Mouse (Mus musculus) MEL (cell line): ENCODE results near the gene Arl6ip5. TPM values are rescaled to one million over a fixed set of nuclear protein-coding genes. Genes with fewer than 3 reads are reported as not detected.

Source experiments
- DNase-seq: peaks from one replicate; pipeline ENCODE4 v3.0.0; 2011; ENCODE audit warnings: low read depth, low spot score
- H3K27ac ChIP-seq: 2 replicates; pipeline ENCODE4 v1.5.1; 2012; ENCODE audit warnings: low read depth, mild to moderate bottlenecking, control low read depth, low read length, moderate library complexity; ENCODE audit not compliant: control insufficient read depth
- H3K27me3 ChIP-seq, 2 experiments: fragments of 150-350 bp in 1 of 2; sonication (generic) in 1 of 2; 2 replicates each; pipeline ENCODE4 v1.6.1; 2012; ENCODE audit warnings: low read length in 2 of 2, mild to moderate bottlenecking in 2 of 2, improper control_type of control experiment in 1 of 2, moderate library complexity in 1 of 2; ENCODE audit not compliant: insufficient read depth in 2 of 2, control insufficient read depth in 1 of 2
- H3K36me3 ChIP-seq, 2 experiments: 2 replicates each; pipeline ENCODE4 v1.6.1; 2012 to 2014; ENCODE audit warnings: low read length in 2 of 2, improper control_type of control experiment in 1 of 2, inconsistent platforms in 1 of 2, mild to moderate bottlenecking in 1 of 2; ENCODE audit not compliant: insufficient read depth in 2 of 2, control insufficient read depth in 1 of 2
- H3K4me1 ChIP-seq, 2 experiments: fragments of 150-350 bp in 1 of 2; sonication (generic) in 1 of 2; 2 replicates each; pipeline ENCODE4 v1.6.1; 2012; ENCODE audit warnings: low read length in 2 of 2, improper control_type of control experiment in 1 of 2, mild to moderate bottlenecking in 1 of 2; ENCODE audit not compliant: insufficient read depth in 2 of 2, control insufficient read depth in 1 of 2
- H3K4me3 ChIP-seq, 2 experiments: fragments of 150-350 bp in 1 of 2; sonication (generic) in 1 of 2; 2 replicates each; pipeline ENCODE4 v1.5.1; 2012; ENCODE audit warnings: low read depth in 2 of 2, low read length in 2 of 2, mild to moderate bottlenecking in 2 of 2, moderate library complexity in 2 of 2, control low read depth in 1 of 2, improper control_type of control experiment in 1 of 2; ENCODE audit not compliant: control insufficient read depth in 1 of 2, insufficient read depth in 1 of 2
- H3K79me2 ChIP-seq: 2 replicates; pipeline ENCODE4 v1.6.1; 2012; ENCODE audit warnings: mild to moderate bottlenecking, low read length, moderate library complexity; ENCODE audit not compliant: control insufficient read depth, poor library complexity, insufficient read depth
- H3K9ac ChIP-seq: 2 replicates; pipeline ENCODE4 v1.6.1; 2012; ENCODE audit warnings: low read depth, mild to moderate bottlenecking, control low read depth, low read length, moderate library complexity; ENCODE audit not compliant: control insufficient read depth, poor library complexity, severe bottlenecking
- H3K9me3 ChIP-seq: fragments of 150-350 bp; sonication (generic); replicated peaks from 2 replicates; pipeline ENCODE4 v1.6.1; 2012; ENCODE audit warnings: mild to moderate bottlenecking, low read length, improper control_type of control experiment, moderate library complexity; ENCODE audit not compliant: insufficient read depth
- CHD1 ChIP-seq: IDR thresholded peaks from 2 replicates; pipeline ENCODE4 v1.6.1; 2012; ENCODE audit warnings: low read depth, mild to moderate bottlenecking, inconsistent platforms, low read length, improper control_type of control experiment
- CTCF ChIP-seq, 3 experiments: IDR thresholded peaks in 2 of 3; conservative IDR thresholded peaks in 1 of 3; 2 replicates each; pipeline ENCODE4 v1.5.1; 2011 to 2012; ENCODE audit warnings: low read length in 3 of 3, low read depth in 2 of 3, mild to moderate bottlenecking in 2 of 3, improper control_type of control experiment in 1 of 3, inconsistent platforms in 1 of 3, mixed read lengths in 1 of 3, moderate library complexity in 1 of 3; ENCODE audit not compliant: control insufficient read depth in 1 of 3, insufficient read depth in 1 of 3, poor library complexity in 1 of 3, severe bottlenecking in 1 of 3
- E2F4 ChIP-seq: IDR thresholded peaks from 2 replicates; pipeline ENCODE4 v1.6.1; 2011; ENCODE audit warnings: low read depth, low read length, improper control_type of control experiment, borderline replicate concordance
- ELF1 ChIP-seq: IDR thresholded peaks from 2 replicates; pipeline ENCODE4 v1.6.1; 2014; ENCODE audit warnings: low read depth, mild to moderate bottlenecking, inconsistent platforms, low read length, improper control_type of control experiment, moderate library complexity
- HCFC1 ChIP-seq: IDR thresholded peaks from 2 replicates; pipeline ENCODE4 v1.6.1; 2012; ENCODE audit warnings: low read depth, mild to moderate bottlenecking, inconsistent platforms, low read length, improper control_type of control experiment, moderate library complexity
- KAT2A ChIP-seq: conservative IDR thresholded peaks from 2 replicates; pipeline ENCODE4 v1.6.1; 2012; ENCODE audit warnings: low read depth, low read length, improper control_type of control experiment, inconsistent platforms
- MAX ChIP-seq: IDR thresholded peaks from 2 replicates; pipeline ENCODE4 v1.6.1; 2011; ENCODE audit warnings: low read length, improper control_type of control experiment
- MXI1 ChIP-seq: IDR thresholded peaks from 2 replicates; pipeline ENCODE4 v1.6.1; 2011; ENCODE audit warnings: mild to moderate bottlenecking, low read depth, low read length, improper control_type of control experiment
- MYB ChIP-seq: IDR thresholded peaks from 2 replicates; pipeline ENCODE4 v1.6.1; 2011; ENCODE audit warnings: mild to moderate bottlenecking, low read depth, low read length, improper control_type of control experiment
- MYC ChIP-seq: IDR thresholded peaks from 2 replicates; pipeline ENCODE4 v1.6.1; 2011; ENCODE audit warnings: low read depth, mild to moderate bottlenecking, low read length, improper control_type of control experiment, moderate library complexity
- NELFE ChIP-seq: IDR thresholded peaks from 2 replicates; pipeline ENCODE4 v1.6.1; 2011; ENCODE audit warnings: low read depth, low read length, improper control_type of control experiment
- POLR2AphosphoS2 ChIP-seq: IDR thresholded peaks from 2 replicates; pipeline ENCODE4 v1.6.1; 2011; ENCODE audit warnings: low read length, improper control_type of control experiment
- RAD21 ChIP-seq: IDR thresholded peaks from 2 replicates; pipeline ENCODE4 v1.6.1; 2011; ENCODE audit warnings: mild to moderate bottlenecking, low read depth, low read length, improper control_type of control experiment
- RCOR1 ChIP-seq: IDR thresholded peaks from 2 replicates; pipeline ENCODE4 v1.6.1; 2012; ENCODE audit warnings: low read depth, mild to moderate bottlenecking, inconsistent platforms, low read length, improper control_type of control experiment
- SIN3A ChIP-seq: IDR thresholded peaks from 2 replicates; pipeline ENCODE4 v1.6.1; 2012; ENCODE audit warnings: low read length, improper control_type of control experiment, inconsistent platforms
- SMC3 ChIP-seq: IDR thresholded peaks from 2 replicates; pipeline ENCODE4 v1.6.1; 2011; ENCODE audit warnings: low read depth, low read length, improper control_type of control experiment
- TBP ChIP-seq: IDR thresholded peaks from 2 replicates; pipeline ENCODE4 v1.8.0; 2011; ENCODE audit warnings: low read depth, low read length, improper control_type of control experiment
- UBTF ChIP-seq: IDR thresholded peaks from 2 replicates; pipeline ENCODE4 v1.6.1; 2012; ENCODE audit warnings: low read depth, mild to moderate bottlenecking, inconsistent platforms, low read length, improper control_type of control experiment, moderate library complexity, borderline replicate concordance; ENCODE audit not compliant: insufficient read depth
- USF2 ChIP-seq, 2 experiments: IDR thresholded peaks; 2 replicates each; pipeline ENCODE4 v1.6.1; 2011 to 2012; ENCODE audit warnings: improper control_type of control experiment in 2 of 2, low read length in 2 of 2, borderline replicate concordance in 1 of 2, inconsistent platforms in 1 of 2, low read depth in 1 of 2, mild to moderate bottlenecking in 1 of 2; ENCODE audit not compliant: insufficient read depth in 1 of 2
- ZC3H11A ChIP-seq: IDR thresholded peaks from 2 replicates; pipeline ENCODE4 v1.6.1; 2012; ENCODE audit warnings: low read depth, mild to moderate bottlenecking, inconsistent platforms, low read length, improper control_type of control experiment
- polyA plus RNA-seq, 2 experiments: library from polyadenylated mRNA; stranded (reverse) in 1 of 2; unstranded in 1 of 2; fragments of >175 nt in 1 of 2; fragments of >200 nt in 1 of 2; gene quantifications; 2 replicates each; pipeline versions ENCODE4 v1.2.1 to v1.2.4; 2012; ENCODE audit warnings: low replicate concordance in 2 of 2, low read depth in 1 of 2; ENCODE audit not compliant: insufficient read length in 2 of 2, insufficient read depth in 1 of 2, missing spikeins in 1 of 2
- total RNA-seq: library from RNA; depleted of rRNA; stranded (reverse); fragments of 300-350 nt; gene quantifications from 2 replicates; pipeline ENCODE4 v1.2.3, GENCODE M21; 2012

Arl6ip5 gene
- total and polyA plus RNA-seq, 3 experiments = 39.4 to 113 TPM; not detected in 1

GRCm38 (mm10) chr6:97239360-97239759 is 28.9 kb downstream of the Arl6ip5 start:
- Histone ChIP-seq H3K36me3 (no peaks in the 10 kb centered on the region), H3K9me3 (no peaks in the 10 kb centered on the region), H3K79me2 (no peaks in the 10 kb centered on the region), H3K27ac (no peak overlapping the region), H3K27me3 (no peaks in the 10 kb centered on the region), H3K9ac (no peak overlapping the region), H3K4me1 (no peaks in the 10 kb centered on the region), H3K4me3 (no peak overlapping the region)
- TF ChIP-seq CTCF (IDR thresholded peaks at IDR 0.05 in 2 of 3, conservative IDR thresholded peaks at IDR 0.05 in 1 of 3; ENCODE audit: control insufficient read depth in 1 of 3, insufficient read depth in 1 of 3, low read depth in 2 of 3, low read length in 3 of 3, poor library complexity in 1 of 3, severe bottlenecking in 1 of 3) (peak in 2 of 3 experiments; percentile 15 to 29; a peak in 3 of 6 replicates), RCOR1 (no peak), SMC3 (peak; percentile 29), CHD1 (no peak)
- DNase-seq = no peak

GRCm38 (mm10) chr6:97240092-97240491 is 29.6 kb downstream of the Arl6ip5 start:
- TF ChIP-seq MYC (no peak), USF2 (IDR thresholded peaks at IDR 0.05; ENCODE audit: borderline replicate concordance in 1 of 2, insufficient read depth in 1 of 2, low read depth in 1 of 2, low read length in 2 of 2) (no peak), SMC3 (no peak), NELFE (no peak), UBTF (no peak), ELF1 (no peak), TBP (no peak), SIN3A (no peak), ZC3H11A (no peak), HCFC1 (no peak), MAX (no peak), MYB (no peak), E2F4 (no peak), MXI1 (no peak), KAT2A (no peak), POLR2AphosphoS2 (no peak), RAD21 (no peak)
- no peak for DNase-seq
- H3K27ac ChIP-seq = no peak overlapping the region
- H3K9me3 ChIP-seq = no peaks in the 10 kb centered on the region
- no peak overlapping the region for H3K9ac ChIP-seq
- H3K36me3 ChIP-seq = no peaks in the 10 kb centered on the region
- no peaks in the 10 kb centered on the region for H3K4me1 ChIP-seq
- H3K79me2 ChIP-seq = no peaks in the 10 kb centered on the region
- no peak overlapping the region for H3K4me3 ChIP-seq
- no peaks in the 10 kb centered on the region for H3K27me3 ChIP-seq
